Mouse (Mus musculus) right cerebral cortex, postnatal 25 days (tissue): ENCODE data around the gene Tlr2.
"Not testable (repeated sequence)": the region's sequence is repeated elsewhere in the genome, so short reads cannot be mapped to it uniquely, and the experiment has no call there.

ENCODE experiments used
- DNase-seq: peaks from one replicate; pipeline ENCODE4 v3.0.0; 2022

The Tlr2 gene

DNA sequence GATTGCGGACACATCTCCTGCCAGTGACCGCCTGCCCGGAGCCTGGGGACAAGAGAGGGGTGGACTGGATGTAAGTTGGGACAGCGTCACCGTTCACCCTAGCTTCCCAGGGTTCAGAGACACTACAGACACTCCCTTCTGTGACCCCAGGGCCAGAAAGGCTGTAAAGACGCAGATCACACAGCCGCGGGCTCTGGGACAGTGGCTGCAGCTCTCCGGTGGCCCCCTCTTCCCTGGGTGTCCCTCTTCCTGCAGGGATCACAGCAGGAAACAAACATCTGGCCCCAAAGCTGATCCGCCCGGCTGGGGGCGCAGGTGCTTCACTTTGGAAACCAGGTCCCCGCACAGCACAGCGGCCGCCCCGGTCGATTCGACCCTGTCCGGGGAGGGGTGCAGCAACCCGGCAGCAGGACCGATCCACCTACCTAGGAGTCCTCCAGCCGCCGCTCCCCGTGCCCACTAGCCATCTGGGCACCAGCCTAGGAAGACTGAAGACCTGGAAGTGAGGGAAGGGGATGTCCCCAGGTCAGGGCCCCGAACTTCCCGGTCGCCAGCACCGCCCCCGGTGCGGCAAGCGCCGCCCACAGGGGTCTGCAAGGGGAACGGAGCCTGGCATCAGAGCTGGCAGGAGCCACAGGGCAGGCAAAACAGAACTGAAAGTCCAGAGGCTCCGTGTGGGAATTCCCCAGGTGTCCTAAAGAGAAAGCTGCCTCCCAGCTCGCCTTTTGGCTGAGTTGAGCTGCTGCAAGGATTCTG, at the start of gene Tlr2:
Tlr2 (minus strand) TSS at position 673 of the 756 bp plus-strand sequence.
- DNase-seq: peak; percentile 34

DNA sequence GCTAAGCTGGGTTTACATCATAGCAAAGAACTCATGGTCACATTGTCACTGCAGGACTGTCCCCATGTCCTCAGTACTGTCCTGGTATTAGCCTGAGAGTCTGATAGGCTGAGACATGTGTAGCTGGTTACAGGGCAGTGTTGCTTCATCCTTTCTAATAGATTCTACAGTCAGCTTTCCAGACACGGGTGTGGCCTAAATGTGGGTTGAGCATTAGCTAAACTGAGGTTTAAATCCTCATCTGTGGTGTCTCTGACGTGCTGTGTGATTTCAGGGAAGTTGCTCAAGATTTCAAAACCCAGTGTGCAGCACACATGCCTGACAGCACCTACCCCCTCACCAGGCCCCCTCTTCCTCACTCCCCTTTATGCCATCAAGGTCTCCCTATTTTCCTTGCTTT, 43.6 kb upstream of the Tlr2 start:
- no peak for DNase-seq

DNA sequence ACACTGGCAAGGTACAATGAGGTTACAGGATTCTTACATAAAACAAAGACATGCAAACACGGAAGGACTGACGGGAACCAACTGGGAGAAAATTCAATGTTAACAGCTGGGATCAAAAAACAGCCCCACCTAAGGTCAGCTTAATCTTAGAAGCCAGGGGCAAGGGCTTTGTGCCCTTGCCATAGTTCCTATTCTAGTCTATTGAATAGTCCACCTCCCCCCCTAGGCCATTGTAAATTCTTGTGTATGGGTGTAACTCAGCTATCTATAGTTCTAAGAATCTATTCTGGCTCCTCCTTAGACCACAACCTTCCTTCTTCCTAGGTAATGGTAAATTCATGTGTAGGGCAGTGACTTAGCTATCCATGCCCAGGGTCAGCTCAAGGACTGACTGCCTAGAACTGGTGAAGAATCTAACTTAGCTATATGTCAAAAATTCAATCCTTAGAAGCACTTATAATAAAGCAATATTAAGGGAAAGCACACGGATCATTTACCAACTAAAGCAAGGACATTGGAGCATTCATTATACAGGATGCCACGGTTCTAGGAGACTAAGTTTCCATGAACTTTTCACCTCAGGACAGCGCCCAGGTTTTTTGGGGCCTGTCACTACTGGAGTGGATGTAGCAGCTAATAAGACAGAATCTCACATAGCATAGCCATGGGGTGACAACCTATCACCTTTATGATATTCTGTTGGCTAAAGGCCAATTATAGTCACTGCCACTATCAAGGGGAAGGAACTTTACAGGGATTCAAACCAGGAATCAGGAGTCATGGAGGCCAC, 37.9 kb upstream of the Tlr2 start:
- not testable (repeated sequence) for DNase-seq

DNA sequence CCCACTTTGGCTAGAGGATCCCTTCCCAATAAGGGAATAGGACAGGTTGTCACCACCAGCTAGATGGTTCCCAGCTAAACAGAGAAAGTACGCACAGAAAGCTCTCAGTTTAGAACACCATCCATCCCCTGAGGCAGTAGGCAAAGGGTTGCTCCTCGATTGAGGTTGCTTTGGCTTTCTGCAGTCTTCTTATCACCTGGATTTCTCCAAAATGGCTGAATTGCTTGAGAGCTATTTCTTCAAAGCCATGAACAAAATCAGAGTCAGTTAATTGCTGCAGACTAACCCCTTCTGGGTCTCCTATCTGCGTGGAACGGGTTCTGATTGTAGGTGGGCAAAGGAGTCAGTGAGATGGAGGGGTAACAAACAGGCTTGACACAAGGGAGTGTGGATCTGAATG, 37.2 kb upstream of the Tlr2 start:
- no peak for DNase-seq

DNA sequence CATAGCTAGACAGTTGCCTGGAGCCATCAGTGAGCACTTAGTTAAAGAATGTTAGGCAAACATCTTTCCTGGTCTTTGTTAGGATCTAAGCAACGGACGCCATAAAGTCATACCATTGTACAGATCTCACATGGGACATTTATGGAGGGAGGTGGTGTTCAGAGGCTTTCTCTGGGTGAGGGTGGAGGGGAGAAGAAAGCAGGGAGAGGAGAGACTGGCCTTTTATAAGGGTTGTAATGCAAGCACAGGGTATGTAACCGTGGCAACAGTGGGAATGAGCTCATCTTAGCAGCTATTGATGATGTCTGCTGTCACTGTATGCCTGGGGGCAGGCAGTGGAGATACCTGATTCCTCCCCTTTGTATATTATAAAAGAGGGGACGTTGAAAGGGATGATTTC, 34.7 kb upstream of the Tlr2 start:
- no peak for DNase-seq

DNA sequence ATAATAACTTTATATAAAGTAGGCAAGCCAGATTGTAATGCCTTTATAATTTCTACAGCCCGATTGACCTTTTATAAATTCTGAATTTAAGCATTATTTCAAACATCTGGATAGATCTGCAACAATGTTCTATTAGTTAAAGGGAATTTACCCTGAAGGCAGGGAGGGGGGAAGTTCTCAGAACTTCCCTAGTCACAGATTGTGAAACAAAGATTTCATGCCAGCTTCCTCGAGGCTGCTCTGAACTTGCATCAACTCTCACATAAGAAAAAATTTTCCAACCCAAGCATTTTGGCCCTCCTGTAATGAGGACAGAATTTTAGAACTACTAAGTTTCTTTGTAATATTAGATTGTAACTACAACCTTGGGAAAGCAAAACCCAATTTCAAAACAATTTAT, 33.5 kb upstream of the Tlr2 start:
- DNase-seq: not testable (repeated sequence)

DNA sequence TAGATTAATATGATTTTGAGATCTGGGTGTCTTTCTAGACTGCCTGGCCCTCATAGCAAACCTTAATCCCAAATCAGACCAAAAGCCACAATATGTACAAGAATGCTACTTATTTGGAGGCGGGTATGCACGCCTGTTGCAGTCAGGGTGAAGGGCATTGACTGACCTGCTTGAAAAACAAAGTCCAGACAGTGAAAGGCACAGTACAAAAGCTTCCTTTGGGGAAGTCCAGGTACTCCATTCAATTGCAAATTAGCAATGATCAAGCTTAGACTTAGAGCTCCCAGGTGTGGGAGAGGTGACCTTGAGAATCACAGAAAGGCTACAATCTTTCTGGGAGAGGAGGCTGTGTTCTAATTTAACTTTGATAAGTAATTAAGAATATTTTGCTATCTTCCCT, 31.3 kb upstream of the Tlr2 start:
- DNase-seq: not testable (repeated sequence)

DNA sequence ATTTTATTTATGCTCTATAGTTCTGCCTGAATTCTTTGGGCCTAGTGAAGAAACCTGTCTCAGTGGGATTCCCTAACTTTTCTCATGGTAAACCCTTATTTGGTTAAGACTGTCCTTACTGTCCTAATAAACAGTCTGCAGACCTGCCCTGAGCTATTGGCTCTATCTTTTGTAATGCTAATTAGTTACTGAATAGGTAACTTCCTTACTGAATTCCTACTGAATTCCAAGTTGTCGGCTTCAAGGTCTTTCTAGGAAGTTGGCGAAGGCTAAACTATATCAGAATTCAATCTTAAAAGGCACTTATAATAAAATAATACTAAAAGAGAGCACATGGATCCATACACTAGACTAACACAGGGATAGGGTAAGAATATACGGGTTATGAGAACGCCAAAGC, 30.4 kb upstream of the Tlr2 start:
- DNase-seq: not testable (repeated sequence)

DNA sequence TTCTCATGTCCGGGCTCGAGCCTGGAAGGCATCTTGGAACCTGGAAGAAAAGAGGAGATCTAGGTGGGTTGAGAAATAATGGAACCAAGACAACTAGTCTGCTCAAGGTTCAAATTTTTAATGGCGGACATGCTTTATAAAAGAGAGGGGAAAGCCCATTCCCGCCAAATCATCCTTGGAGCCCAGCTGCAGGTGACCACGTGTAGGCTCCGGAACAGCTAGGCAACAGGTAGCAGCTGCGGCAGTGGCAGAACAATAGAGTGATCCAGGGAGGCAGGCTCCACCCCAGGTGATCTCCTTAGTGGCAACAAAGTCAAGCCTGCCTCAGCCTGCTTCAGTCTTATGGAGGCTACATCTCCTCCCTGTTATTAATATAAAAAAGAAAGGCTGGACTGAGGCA, 30.0 kb upstream of the Tlr2 start:
- DNase-seq: not testable (repeated sequence)

DNA sequence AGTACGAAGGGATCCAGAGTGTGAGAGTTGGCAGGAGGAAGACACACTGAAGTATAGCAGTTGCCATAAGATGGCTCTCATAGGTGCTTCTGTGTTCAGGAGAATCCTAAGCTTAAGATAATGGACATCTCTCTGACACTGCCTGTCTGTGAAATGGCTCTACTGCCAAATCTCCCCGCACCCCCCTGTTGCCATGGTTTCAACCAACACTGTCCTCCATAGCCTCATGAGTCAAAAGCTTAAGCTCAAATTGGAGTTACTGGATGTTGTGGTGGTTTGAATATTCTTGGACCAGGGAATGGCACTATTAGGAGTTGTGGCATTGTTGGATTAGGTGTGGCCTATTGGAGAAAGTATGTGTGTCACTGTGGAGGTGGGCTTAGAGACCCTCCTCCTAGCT, 28.2 kb upstream of the Tlr2 start:
- no peak for DNase-seq

DNA sequence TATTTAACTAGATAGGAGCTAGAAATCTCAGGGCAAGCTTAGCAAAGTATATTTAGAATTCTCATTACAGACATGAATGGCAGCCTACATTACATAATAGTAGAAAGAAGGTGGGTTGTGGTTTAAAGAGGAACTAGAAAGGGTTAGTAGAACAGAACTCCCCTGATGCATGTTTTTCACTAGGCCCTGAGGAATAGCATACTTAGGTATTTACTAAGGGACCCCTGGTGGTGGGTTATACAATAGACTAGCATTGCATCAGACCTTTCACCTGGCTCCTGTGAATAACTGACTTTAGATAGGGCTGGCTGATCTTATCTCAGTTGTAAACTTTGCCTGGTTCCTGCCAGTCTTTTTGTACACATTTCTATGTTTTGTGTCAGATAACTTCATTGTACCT, 25.5 kb upstream of the Tlr2 start:
- not testable (repeated sequence) for DNase-seq

DNA sequence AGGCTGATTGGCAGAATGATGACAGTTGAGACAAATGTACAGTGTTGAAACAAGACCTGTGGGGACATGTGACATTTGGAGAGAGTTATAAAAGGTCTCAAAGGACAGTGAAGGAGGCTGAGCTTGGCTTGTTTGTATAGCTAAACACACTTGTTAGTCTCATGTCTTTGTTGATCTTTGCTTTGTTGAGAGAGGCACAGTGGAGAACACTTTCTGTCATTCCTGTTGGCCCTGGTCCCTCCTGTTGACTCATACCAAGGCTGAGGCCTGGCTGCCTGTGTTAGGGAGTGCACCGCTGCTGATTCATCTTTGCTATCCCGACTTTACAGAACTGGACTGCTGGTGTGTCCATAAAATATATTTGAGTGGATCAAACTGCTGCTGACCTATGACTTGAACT, 23.6 kb upstream of the Tlr2 start:
- DNase-seq: no peak

DNA sequence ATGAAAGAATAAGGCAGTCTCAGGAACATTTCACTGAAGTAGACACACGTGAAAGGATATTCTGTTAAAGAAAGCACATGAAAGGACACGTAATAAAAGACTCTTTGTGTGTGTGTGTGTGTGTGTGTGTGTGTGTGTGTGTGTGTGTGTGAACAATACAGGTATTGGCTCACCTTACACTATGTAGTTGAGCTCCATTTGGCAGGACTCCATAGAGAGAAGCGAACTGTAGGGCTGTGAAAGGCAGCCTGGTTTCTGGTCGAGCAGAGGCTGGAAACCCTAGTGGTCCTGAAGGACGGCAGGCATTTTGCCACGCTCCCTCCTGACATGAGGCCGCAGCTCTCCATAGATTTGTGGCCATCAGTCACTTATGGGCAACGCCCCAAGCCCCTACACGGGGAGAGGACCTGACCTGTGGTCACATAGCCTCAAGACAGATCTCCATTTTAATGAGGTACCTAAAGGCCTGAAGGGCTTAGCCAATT, 22.5 kb upstream of the Tlr2 start:
- DNase-seq: no peak

DNA sequence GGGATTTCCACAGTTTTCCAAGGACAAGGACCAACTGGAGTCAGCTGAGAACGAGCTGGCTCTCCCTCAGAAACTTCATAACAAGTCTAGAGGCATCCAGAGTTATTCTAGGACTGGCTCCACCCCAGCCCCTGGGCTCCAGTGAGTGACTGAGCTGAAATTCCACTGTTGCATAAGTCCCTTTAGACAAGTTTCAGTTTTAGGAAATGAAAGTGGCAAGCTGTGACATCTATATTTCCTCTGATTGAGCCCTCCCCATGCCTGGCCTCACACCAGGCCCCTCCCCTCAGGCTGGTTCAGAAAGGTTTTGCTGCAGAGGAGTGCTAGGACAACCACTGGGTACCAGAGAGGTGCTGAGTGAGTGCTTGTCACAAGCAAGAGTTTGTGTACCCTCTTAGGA, 21.4 kb upstream of the Tlr2 start:
- peak; percentile 24 for DNase-seq

DNA sequence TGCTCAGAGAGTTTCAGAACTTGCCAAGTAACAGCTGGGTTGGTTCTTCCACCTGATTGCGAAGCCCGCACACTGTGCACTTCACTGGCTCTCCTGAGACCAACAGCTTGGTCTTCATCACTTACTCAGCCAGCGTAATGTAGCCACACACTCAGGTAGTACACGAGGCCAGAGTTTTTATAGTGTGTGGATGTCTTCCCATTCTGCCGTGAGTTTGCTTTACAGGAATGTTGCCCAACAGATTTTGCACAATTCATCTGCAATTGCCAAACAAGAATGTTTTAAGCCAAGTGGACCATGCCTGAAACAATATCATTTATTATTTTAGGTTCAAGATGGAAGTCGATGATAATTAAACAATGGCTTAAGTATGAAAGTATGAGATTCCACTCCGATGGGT, 18.0 kb upstream of the Tlr2 start:
- DNase-seq: no peak

DNA sequence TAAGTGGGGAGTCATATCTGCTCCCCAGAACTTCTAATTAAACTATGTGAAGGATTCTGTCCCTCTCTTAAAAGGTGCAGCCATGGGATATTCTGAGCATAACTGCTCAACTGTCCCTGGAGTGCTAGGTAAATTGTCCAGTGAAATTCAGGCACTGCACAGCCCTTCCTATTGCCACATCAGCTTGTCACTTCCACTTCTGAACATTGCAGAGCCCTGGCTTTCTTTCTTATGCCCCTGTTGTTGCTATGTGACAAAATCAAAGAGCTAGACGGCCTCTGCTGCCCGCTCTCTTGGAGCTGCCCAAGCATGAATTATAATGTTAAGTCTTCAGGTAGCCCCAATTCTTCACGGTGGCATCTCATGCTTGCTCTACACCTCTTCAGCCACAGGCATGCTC, 17.5 kb upstream of the Tlr2 start:
- no peak for DNase-seq

DNA sequence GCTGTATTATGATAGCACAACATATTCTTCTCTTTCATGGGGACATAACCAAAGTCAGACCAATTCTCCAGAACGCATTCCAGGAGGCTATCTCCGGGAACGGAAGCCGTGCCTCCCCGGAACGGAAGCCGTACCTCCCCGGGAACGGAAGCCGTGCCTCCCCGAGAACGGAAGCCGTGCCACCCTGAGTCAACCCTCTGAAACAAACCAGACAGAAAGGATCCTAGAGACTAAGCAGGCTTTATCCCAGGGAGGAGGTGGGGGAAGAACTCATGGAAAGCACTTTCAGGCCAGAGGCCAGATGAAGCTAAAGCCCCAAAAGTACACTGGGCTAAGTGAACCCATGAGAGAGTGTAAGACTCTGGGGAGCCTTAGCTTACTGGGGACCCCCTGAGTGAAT, 16.1 kb upstream of the Tlr2 start:
- no peak for DNase-seq

DNA sequence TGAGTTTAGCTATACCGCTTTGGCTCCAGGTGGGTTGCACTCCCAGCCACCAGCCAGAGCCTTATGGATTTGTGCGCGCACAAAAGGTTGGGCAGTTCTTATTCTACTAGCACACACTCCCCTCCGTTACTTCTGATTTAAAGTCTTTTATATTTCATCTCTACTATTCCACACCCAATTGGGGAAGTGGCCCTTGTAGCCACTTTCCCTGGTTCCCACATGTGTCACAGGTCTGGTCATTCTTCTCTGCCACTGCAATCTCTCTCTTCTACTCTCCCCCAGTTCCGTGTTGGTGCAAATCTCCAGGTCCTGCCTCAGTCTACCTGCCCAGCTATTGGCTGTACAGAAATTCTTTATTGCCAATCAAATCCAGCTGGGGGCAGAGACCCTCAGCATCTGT, 14.1 kb upstream of the Tlr2 start:
- no peak for DNase-seq

DNA sequence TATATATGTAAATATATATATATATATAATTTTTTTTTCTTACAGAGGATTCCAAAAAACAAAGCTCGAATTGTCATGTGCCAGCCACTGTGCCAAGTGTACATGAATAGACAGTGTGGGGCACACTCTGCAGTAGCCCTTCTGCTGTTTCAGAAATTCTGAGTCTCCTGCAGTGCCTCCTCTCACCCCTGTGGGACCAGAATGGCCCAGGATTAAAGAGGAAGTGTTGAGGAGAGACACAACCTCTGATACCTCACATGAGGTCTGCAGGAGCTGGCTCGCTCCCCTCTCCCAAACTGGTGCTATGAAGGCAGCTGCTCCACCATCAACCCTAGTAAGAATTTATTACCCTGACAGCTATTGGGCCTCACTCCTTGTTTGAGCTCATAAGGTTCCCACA, 7.8 kb upstream of the Tlr2 start:
- no peak for DNase-seq

DNA sequence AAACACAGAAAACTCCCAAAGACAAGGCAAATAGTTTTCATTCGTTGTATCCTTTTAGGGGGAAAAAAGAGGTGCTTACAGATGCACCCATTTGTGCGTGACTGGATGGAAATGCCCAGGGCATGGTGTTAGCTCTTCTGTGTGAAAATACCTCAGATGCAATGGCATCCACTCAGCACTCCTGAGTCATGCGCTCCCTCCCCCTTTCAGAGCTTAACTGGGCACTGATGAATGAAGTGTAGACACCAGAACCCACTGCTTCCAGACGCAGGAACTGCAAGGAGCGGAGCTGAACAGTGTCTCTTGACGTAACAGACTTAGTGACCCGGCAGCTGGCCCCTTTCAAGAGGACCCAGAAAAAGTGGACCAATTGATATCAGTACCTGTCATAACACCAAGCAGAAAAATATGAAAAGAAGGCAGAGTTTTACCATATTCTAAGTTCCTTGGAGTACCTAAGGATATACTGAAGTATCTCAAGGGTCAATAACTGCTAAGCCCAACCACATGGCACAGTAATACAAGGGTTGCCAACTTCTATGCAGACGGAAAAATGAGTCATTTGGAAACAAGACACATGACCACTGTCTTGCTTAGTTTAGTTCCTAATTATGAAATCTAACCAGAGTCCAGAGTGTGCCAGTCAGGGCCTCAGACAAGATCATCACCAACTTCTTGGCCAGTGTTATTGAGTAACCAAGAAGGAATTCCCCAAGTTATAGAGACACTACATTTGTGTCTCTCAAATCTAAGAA, 3.4 kb upstream of the Tlr2 start:
- no peak for DNase-seq

DNA sequence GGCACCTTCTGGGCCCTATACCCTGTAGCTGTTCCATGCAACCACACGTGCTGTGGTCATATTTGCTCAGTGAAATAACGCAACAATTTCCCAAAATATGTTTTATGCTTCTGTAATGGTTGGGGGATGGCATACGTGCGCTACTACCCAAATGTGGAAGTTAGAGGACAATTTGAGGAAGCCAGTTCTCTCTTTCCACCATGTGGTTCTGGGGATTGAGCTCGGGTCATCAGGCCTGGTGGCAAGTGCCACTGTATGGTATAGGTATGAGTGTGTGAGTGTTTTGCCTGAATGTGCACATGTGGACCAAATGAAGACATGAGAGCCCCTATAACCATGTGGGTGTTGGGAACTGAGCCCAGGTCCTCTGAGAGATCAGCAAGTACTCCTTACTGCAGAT, 2.1 kb downstream of the Tlr2 start:
- DNase-seq: no peak

DNA sequence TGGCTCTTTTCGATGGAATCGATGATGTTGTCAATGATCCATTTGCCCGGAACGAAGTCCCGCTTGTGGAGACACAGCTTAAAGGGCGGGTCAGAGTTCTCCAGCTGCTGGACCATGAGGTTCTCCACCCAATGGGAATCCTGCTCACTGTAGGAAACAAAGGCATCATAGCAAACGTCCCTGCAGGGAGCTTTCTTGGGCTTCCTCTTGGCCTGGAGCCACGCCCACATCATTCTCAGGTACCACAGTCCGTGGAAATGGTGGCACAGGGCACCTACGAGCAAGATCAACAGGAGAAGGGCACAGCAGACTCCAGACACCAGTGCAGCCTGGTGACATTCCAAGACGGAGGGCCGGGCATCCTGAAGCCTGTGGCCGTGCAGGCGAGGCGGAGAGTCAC, 4.9 kb downstream of the Tlr2 start:
- DNase-seq: no peak

DNA sequence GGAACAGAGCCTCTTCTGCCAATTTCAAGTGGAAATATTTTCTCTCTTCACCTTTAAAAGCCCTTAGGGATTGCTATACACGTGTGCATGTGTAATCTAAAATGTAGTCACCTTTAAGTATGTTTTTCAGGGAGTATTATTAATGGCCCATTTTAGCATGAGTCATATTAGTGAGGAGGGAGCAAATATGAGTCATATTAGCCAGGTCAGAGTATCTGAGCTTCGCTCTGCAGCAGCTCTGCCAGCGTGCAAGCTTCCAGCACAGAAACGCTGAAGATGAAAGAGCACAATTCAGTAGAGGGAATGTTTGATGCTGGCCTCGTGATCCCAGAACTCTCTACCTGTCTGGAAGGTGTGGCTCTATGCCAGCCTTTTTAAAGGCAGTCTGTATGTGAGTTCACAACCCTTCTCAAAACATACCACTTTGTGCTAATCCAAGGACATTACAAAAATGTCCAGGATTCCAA, 13.4 kb downstream of the Tlr2 start:
- DNase-seq: no peak

DNA sequence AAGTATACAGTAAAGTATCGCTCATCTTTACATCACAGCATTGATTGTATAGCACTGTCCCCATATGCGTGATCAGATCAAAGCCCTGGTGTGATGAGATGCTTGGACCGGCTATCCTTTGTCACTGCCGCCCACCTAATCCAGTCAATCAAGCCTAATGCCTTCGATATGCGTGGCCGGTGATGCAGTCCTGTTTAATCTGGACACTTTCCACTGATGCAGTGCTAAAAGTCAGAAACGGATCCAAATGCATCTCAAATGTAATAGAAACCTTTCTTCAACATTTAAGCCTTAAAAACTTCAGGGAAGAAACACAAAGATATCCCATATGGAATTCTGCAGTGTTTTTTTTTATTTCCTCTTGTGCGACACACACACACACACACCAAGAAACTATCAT, 13.9 kb downstream of the Tlr2 start:
- DNase-seq: no peak
